Mouse (Mus musculus) heart, embryonic 16.5 days (tissue): Measurements from ENCODE around the gene Tbc1d14. TPM values are rescaled to one million over a fixed set of nuclear protein-coding genes. Genes with fewer than 3 reads are reported as not detected.

ENCODE experiments used
- ATAC-seq: fragments of 200-750 bp; cut with Nextera tagmentation; replicated peaks from 2 replicates; pipeline ENCODE4 v1.8.0; 2017; ENCODE audit warnings: moderate number of reproducible peaks; ENCODE audit not compliant: insufficient read depth, low FRiP score; ENCODE audit errors: extremely low read depth
- H3K27ac ChIP-seq: fragments of 300-500 bp; sonication (generic); 2 replicates; pipeline ENCODE4 v1.5.1; 2014; ENCODE audit warnings: mild to moderate bottlenecking, low read length, control low read depth, moderate library complexity
- H3K27me3 ChIP-seq: fragments of 300-500 bp; sonication (generic); 2 replicates; pipeline ENCODE4 v1.6.1; 2014; ENCODE audit warnings: low read length, mixed read lengths; ENCODE audit not compliant: control insufficient read depth, insufficient read depth
- H3K36me3 ChIP-seq: fragments of 300-500 bp; sonication (generic); 2 replicates; pipeline ENCODE4 v1.6.1; 2014; ENCODE audit not compliant: control insufficient read depth, insufficient read depth
- H3K4me1 ChIP-seq: fragments of 300-500 bp; sonication (generic); 2 replicates; pipeline ENCODE4 v1.6.1; 2014; ENCODE audit warnings: low read length, mixed read lengths; ENCODE audit not compliant: control insufficient read depth, insufficient read depth
- H3K4me2 ChIP-seq: fragments of 300-500 bp; sonication (generic); 2 replicates; pipeline ENCODE4 v1.6.1; 2014; ENCODE audit warnings: low read depth, mild to moderate bottlenecking, control low read depth, low read length
- H3K4me3 ChIP-seq: fragments of 300-500 bp; sonication (generic); 2 replicates; pipeline ENCODE4 v1.5.1; 2014; ENCODE audit warnings: mild to moderate bottlenecking, control low read depth, low read length
- H3K9ac ChIP-seq: fragments of 300-500 bp; sonication (generic); 2 replicates; pipeline ENCODE4 v1.6.1; 2014; ENCODE audit warnings: low read length, control low read depth
- H3K9me3 ChIP-seq: fragments of 300-500 bp; sonication (generic); replicated peaks from 2 replicates; pipeline ENCODE4 v1.6.1; 2016; ENCODE audit warnings: low read length; ENCODE audit not compliant: control insufficient read depth
- WGBS: fragments of 180-500 bp; shearing (Covaris S2); extraction: QIAGEN DNeasy Blood & Tissue Kit; methylation state at CpG from one replicate; pipeline ENCODE4 v1.1.7; 2014; 5-methylcytosine and 5-hydroxymethylcytosine counted together
- polyA plus RNA-seq: library from polyadenylated mRNA; unstranded; fragments of >200 nt; fragmentation: Nextera tagmentation; extraction: Ambion mirVana; gene quantifications from 2 replicates; pipeline ENCODE4 v1.2.1, GENCODE M21; 2015

Gene Tbc1d14
- polyA plus RNA-seq, 1 experiment from 2014 or later: 18.0 TPM

DNA sequence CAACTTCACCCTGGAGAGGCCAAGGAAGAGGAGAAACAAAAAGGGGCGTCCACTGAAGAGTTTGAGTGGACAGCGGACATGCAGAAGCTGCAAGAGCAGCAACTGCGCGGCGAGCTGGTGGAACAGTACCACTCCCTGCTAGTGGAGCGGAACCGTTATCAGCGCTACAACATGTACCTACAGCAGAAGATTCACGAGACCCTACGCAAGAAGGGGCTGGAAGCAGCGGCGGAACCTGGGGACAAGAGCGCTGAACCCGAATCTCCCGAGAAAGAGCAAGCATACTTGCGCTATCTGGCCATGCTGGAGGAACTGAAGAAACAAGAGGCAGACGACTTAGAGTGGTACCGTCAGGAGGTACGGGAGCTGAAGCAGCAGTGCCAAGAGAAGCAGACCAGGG lies 107.8 kb downstream of the Tbc1d14 start:
- no peak overlapping the region; the same call in 1 of the 2 replicates for H3K9ac ChIP-seq
- no peaks in the 10 kb centered on the region for H3K36me3 ChIP-seq
- H3K4me2 ChIP-seq: peak overlapping the region; percentile 97
- peak overlapping the region; percentile 62 for H3K4me3 ChIP-seq
- no peak overlapping the region for H3K27ac ChIP-seq
- peaks cover 20% of the 10 kb centered on the region for H3K4me1 ChIP-seq
- no peak for ATAC-seq
- H3K9me3 ChIP-seq: no peaks in the 10 kb centered on the region
- H3K27me3 ChIP-seq: peaks cover 10% of the 10 kb centered on the region; the same call in 1 of the 2 replicates
- WGBS: 26% methylated on average over 19 of the region's 19 CpGs

DNA sequence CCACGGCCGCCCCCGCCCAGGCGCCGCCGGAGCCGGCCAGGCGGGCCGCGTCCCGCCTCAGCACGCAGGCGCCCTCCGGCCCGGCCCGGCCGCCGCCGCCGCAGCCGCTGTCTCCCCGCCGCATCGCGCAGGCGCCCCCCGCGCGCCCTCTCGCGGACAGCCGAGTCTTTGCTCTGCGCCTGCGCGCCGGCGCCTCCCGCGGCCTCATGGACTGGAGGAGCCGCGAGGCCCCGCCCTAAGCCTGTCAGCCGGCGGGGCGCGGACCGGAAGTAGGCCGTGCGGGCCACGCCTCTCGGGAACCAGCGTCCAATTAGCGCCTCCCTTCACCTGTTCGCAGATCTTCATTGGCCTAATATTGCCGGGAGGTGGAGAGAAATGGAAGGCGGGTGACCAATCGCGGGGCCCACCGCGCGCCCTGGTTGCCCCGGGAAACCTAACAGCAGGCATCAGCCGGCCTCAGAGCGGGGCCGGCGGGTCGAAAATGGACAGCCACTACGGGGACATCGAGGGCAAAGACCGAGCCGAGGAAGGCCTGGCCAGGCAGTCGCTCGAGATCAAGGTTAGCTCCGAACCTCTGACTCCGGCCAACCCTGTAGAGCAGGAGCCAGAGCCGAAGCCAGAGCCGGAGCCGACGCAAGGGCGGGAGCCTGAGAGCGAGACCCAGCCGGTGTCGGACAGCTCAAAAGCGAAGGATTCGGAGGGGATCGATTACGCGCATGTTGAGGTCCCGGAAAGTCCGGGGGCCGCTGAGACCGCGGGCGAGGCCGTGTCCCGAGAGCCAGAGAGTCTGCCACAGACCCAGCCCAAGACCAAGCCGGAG lies 108.7 kb downstream of the Tbc1d14 start, which contains the start of the genes Tada2b and Ccdc96:
Tada2b (minus strand) TSS at position 115 of the 820 bp plus-strand sequence.
Ccdc96 (plus strand) TSS at position 418 of the 820 bp plus-strand sequence.
- Histone ChIP-seq H3K4me3 (peak within 1 kb of the TSS; percentile 96), H3K9me3 (no peaks in the 10 kb centered on the region), H3K27ac (peak within 1 kb of the TSS; percentile 77), H3K4me2 (peak within 1 kb of the TSS; percentile 97), H3K27me3 (peaks cover 10% of the 10 kb centered on the region; the same call in 1 of the 2 replicates), H3K9ac (peak within 1 kb of the TSS; percentile 96), H3K4me1 (peaks cover 26% of the 10 kb centered on the region), H3K36me3 (no peaks in the 10 kb centered on the region)
- WGBS: under 1% methylated on average over 90 of the region's 97 CpGs
- ATAC-seq: peak; percentile 99

DNA sequence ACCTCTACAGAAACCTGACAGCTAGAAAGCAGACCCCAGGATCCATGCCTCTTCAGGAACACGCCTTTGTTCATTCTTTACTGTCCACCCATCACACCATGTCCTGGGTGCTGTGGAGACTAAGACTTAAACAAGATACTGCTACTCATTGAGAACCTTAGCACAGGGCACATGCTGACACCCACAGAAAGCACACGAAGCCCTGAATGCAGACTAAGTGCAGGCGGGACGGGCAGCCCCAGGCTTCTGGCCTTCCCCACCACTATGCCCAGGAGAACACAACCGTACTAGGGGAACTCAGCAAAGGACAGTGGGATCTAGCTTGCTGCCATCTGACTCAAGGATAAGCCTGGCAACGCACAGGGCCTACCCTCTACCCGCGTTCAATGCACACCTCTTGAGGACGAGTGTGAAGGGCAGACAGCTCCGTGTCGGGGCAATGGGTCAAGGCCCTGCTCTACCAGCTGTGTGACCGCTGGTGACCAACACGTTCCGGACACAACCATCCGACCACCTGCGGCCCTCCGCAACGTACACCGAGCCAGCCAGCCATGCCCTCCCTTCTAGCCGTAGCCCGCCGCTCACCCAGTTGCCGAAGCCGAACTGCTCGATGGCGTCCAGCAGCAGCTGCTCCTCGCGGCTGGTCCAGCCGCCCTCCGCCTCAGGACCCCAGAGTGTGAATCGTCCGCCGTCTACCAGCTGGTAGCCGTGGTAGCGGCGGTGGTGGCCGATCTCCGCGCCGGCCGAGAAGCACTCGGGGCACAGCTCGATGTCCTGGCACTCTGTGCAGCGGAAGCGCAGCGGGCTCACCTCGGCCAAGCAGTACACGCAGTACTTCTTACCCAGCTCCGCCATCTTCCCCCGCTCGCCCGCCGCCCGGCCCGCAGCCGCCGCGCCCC lies 109.6 kb downstream of the Tbc1d14 start:
- Histone ChIP-seq H3K4me3 (peak overlapping the region; percentile 96), H3K9ac (peak overlapping the region; percentile 96), H3K27ac (peak overlapping the region; percentile 77), H3K4me2 (peak overlapping the region; percentile 88), H3K36me3 (no peaks in the 10 kb centered on the region), H3K4me1 (peaks cover 33% of the 10 kb centered on the region), H3K27me3 (peaks cover 10% of the 10 kb centered on the region; the same call in 1 of the 2 replicates), H3K9me3 (no peaks in the 10 kb centered on the region)
- ATAC-seq: peak; percentile 30
- WGBS: under 1% methylated on average over 56 of the region's 58 CpGs

DNA sequence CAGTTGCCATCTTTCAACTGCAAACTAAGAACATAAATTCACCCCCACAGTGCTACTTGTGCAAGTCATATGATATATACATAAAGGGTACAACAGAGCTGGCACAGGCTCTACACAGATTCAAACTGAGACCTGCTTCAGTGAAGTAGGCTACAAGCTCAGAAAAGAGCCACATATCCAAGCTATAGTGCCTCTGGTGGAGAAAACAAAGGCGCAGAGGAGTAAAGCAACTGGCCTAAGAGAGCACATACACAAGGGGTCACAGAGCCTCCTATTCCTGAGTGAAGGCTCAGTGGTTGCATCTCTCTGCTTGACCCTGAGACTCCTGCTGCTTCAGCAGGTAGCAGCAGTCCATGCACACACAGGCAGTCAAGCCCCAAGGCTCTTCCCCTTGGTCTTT lies 112.0 kb downstream of the Tbc1d14 start:
- Histone ChIP-seq H3K4me2 (no peak overlapping the region), H3K4me1 (peaks cover 33% of the 10 kb centered on the region), H3K9me3 (no peaks in the 10 kb centered on the region), H3K27me3 (peaks cover 6% of the 10 kb centered on the region; the same call in 1 of the 2 replicates), H3K27ac (no peak overlapping the region), H3K4me3 (no peak overlapping the region), H3K36me3 (no peaks in the 10 kb centered on the region), H3K9ac (no peak overlapping the region)
- ATAC-seq: no peak
- 72% methylated on average over 1 of the region's 1 CpGs for WGBS

DNA sequence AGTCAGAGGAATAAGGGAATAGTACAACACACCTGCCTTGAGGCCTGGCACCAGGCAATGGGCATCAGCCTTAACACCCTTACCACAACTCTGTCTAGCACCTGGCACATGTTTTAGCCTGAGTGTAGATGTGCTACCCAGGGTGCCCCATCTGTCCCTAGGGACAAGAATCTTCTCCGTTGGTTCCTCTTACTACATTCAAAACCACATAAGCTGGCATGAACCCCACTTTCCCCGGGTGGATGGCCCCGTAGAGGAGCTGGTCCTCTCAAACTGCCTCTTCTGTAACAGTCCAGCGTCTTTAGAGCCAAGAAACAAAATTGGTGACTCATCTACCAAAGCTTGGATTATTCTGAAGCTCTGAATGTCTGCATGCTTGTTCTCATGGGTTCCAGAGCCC lies 112.7 kb downstream of the Tbc1d14 start:
- no peak overlapping the region for H3K4me2 ChIP-seq

DNA sequence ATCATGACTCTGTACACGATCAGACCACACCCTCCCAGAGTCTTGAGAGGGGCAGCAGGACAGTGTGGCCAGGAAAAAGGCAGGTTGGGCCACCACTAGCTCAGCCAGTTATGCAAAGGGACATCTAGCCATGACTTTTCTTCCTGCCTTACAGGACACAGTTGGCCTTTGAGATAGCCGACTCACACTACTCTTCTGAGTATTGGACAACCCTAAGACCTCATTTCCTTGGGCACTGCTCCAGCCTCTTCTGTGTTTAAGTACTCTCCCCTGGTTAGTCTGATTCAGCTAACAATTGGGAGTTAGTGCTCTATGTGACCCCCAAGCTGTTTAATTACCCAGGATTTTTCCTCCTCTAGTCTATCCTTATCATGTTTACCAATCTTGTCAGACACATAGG lies 113.3 kb downstream of the Tbc1d14 start:
- H3K27me3 ChIP-seq: no peaks in the 10 kb centered on the region
- H3K9me3 ChIP-seq: no peaks in the 10 kb centered on the region
- no peak overlapping the region for H3K9ac ChIP-seq
- H3K4me2 ChIP-seq: no peak overlapping the region
- H3K27ac ChIP-seq: no peak overlapping the region
- H3K36me3 ChIP-seq: no peaks in the 10 kb centered on the region
- no peak for ATAC-seq
- H3K4me3 ChIP-seq: no peak overlapping the region
- H3K4me1 ChIP-seq: peaks cover 27% of the 10 kb centered on the region
- WGBS: 52% methylated on average over 2 of the region's 2 CpGs

More for the DNA sequence above, 112.7 kb downstream of the Tbc1d14 start:
- H3K9ac ChIP-seq: no peak overlapping the region
- no peaks in the 10 kb centered on the region; the same call in 1 of the 2 replicates for H3K27me3 ChIP-seq
- no peak for ATAC-seq
- no peaks in the 10 kb centered on the region for H3K36me3 ChIP-seq
- H3K4me1 ChIP-seq: peaks cover 33% of the 10 kb centered on the region
- 85% methylated on average over 4 of the region's 4 CpGs for WGBS
- H3K27ac ChIP-seq: no peak overlapping the region
- H3K9me3 ChIP-seq: no peaks in the 10 kb centered on the region
- no peak overlapping the region for H3K4me3 ChIP-seq

DNA sequence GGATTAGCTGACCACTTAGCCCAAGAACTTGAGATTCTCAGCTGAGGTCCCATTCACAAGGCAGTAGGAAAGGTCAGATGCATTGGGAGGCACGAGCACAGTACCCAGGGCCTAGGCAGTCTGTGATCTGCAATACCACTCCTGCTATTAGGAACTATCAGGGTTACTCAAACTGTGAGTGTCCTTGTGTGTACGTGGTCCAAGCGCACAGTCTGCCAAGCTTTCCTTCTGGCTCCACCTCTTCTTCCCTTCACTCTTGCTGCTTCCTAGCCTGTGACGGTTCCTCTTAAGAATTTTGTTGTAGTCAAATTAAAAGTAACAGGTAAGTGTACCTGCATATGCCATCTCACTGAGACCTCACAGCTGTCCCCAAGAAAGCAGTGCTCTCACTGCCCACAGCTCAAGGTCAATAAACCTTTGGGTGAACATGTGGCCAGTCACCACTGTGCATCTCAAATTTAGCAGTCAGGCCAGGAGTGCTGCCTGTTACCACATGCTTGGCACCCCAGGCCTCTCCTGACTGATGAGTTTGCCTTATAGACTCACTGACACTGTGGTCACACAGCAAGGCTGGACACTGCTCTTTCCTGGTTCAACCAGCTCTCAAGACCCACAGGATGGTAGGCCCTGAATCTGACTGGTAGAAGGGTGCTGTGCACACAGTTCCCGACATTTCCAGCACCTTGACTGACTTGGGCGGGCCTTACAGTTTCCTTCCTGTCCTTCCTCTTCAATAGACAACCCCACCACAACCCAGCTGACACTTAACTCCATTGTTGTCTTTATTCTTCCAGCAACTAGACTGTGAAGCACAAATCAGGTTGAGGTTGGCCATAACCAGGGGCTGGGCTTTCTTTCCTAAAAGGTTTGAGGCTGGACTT lies 114.3 kb downstream of the Tbc1d14 start:
- Histone ChIP-seq H3K4me1 (peaks cover 25% of the 10 kb centered on the region), H3K36me3 (no peaks in the 10 kb centered on the region), H3K4me2 (no peak overlapping the region), H3K4me3 (no peak overlapping the region), H3K27me3 (no peaks in the 10 kb centered on the region), H3K9ac (no peak overlapping the region), H3K9me3 (no peaks in the 10 kb centered on the region), H3K27ac (no peak overlapping the region)
- 75% methylated on average over 6 of the region's 6 CpGs for WGBS
- ATAC-seq: no peak

DNA sequence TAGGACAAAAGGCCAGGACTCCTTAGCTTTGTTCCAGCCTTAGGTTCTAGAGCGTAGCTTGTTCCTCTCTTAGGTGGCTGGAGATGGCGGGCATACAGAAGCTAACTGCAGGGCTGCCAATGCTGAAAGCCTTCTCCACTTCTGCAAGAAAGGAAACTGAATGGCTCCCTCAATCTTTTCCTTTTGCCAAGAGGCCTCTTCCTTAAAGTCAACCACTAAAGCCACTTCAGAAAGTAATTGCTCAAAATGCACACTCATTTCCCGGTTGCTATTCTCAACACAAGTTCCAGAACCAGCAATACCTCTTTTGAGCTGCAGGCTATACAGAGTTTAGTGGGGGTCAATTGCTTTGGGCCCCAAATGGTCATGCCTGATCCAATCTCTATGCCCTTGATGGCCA lies 115.6 kb downstream of the Tbc1d14 start:
- H3K4me1 ChIP-seq: peaks cover 17% of the 10 kb centered on the region
- no peak overlapping the region for H3K4me2 ChIP-seq
- H3K27ac ChIP-seq: no peak overlapping the region
- peaks cover 8% of the 10 kb centered on the region for H3K36me3 ChIP-seq
- 84% methylated on average over 3 of the region's 3 CpGs for WGBS
- no peaks in the 10 kb centered on the region for H3K9me3 ChIP-seq
- H3K27me3 ChIP-seq: no peaks in the 10 kb centered on the region
- no peak overlapping the region for H3K9ac ChIP-seq
- no peak for ATAC-seq
- no peak overlapping the region for H3K4me3 ChIP-seq
